Mouse (Mus musculus): ENCODE results near the gene Dnajb14.
"Not testable (repeated sequence)": the region's sequence is repeated elsewhere in the genome, so short reads cannot be mapped to it uniquely, and the experiment has no call there.

Gene Dnajb14

GRCm38 (mm10) chr3:137919398-137919797 is 51.9 kb downstream of the Dnajb14 start:
- no peak for DNase-seq

GRCm38 (mm10) chr3:137920594-137920993 is 53.1 kb downstream of the Dnajb14 start:
- no peak for DNase-seq

GRCm38 (mm10) chr3:137927010-137927409 is 59.5 kb downstream of the Dnajb14 start:
- no peak for DNase-seq

GRCm38 (mm10) chr3:137929940-137930339 is 62.5 kb downstream of the Dnajb14 start:
- DNase-seq: no peak

GRCm38 (mm10) chr3:137932748-137933147 is 65.3 kb downstream of the Dnajb14 start:
- no peak for DNase-seq

GRCm38 (mm10) chr3:137933986-137934385 is 66.5 kb downstream of the Dnajb14 start:
- no peak for DNase-seq

GRCm38 (mm10) chr3:137935570-137936525 is 68.4 kb downstream of the Dnajb14 start:
- DNase-seq: no peak

GRCm38 (mm10) chr3:137936541-137936940 is 69.1 kb downstream of the Dnajb14 start:
- no peak for DNase-seq

- no peak for DNase-seq
Observed at GRCm38 (mm10) chr3:137938608-137939007, 71.1 kb downstream of the Dnajb14 start.

GRCm38 (mm10) chr3:137940757-137941156 is 73.3 kb downstream of the Dnajb14 start:
- no peak for DNase-seq

- no peak for DNase-seq
Observed at GRCm38 (mm10) chr3:137941555-137941954, 74.1 kb downstream of the Dnajb14 start.

- DNase-seq: no peak
Observed at GRCm38 (mm10) chr3:137942098-137942622, 74.7 kb downstream of the Dnajb14 start.

- DNase-seq: no peak
Observed at GRCm38 (mm10) chr3:137943737-137944154, 76.3 kb downstream of the Dnajb14 start.

GRCm38 (mm10) chr3:137946827-137947226 is 79.4 kb downstream of the Dnajb14 start:
- DNase-seq: no peak

- DNase-seq: no peak
Observed at GRCm38 (mm10) chr3:137947525-137947924, 80.0 kb downstream of the Dnajb14 start.

- no peak for DNase-seq
Observed at GRCm38 (mm10) chr3:137950191-137950885, 82.9 kb downstream of the Dnajb14 start.

GRCm38 (mm10) chr3:137951302-137951701 is 83.8 kb downstream of the Dnajb14 start:
- not testable (repeated sequence) for DNase-seq

- no peak for DNase-seq
Observed at GRCm38 (mm10) chr3:137951819-137952218, 84.3 kb downstream of the Dnajb14 start.

- peak; percentile 30 for DNase-seq
Observed at GRCm38 (mm10) chr3:137952225-137952913, 84.9 kb downstream of the Dnajb14 start.

GRCm38 (mm10) chr3:137952914-137953880 is 85.7 kb downstream of the Dnajb14 start:
- DNase-seq: peak; percentile 65

GRCm38 (mm10) chr3:137954256-137954916 is 86.9 kb downstream of the Dnajb14 start:
- DNase-seq: no peak
